Mouse (Mus musculus) brain, adult 10 weeks (tissue): ENCODE data around the gene 4921517D22Rik. TPM values are rescaled to one million over a fixed set of nuclear protein-coding genes. Genes with fewer than 3 reads are reported as not detected.

Experiments used
- polyA plus RNA-seq: library from polyadenylated mRNA; stranded (reverse); fragments of 350-450 nt; fragmentation: Illumina TruSeq; extraction: RNeasy Lipid Tissue Mini Kit (QIAGEN cat#74804); gene quantifications from one replicate; pipeline ENCODE4 v1.2.3, GENCODE M21; 2015; ENCODE audit warnings: low read depth, low replicate concordance

The 4921517D22Rik gene
- polyA plus RNA-seq = not detected

GRCm38 (mm10) chr13:59694008-59694407 lies at the start of gene 4921517D22Rik:
4921517D22Rik (minus strand) TSS chr13:59694108.

GRCm38 (mm10) chr13:59731652-59732051 lies 37.7 kb upstream of the 4921517D22Rik start, which contains the start of gene Spata31d1d:
Spata31d1d (minus strand) TSS chr13:59731752.

DNA sequence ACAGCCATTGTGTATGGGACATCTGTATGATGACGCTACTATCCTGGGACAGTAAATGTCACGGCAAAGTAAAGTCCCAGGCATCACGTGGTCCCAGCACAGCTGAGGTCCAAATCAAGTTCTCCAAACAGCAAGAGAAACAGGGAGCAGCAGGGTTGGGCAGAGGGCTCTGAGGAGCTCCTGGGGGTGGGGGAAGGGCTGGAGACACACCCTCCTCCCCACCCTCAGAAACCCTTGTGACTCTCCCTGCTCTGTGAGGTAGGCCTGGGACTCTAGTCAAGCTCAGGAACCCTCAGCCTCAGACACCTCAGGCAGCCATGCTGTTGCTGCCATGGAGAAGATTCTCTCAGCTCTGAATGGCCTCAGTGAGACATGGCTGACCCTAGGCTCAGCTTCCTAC lies 18.1 kb upstream of the 4921517D22Rik start, which contains the start of gene Spata31d1b:
Gene Spata31d1b (plus strand): TSS at position 301 of the 400 bp plus-strand sequence.

DNA sequence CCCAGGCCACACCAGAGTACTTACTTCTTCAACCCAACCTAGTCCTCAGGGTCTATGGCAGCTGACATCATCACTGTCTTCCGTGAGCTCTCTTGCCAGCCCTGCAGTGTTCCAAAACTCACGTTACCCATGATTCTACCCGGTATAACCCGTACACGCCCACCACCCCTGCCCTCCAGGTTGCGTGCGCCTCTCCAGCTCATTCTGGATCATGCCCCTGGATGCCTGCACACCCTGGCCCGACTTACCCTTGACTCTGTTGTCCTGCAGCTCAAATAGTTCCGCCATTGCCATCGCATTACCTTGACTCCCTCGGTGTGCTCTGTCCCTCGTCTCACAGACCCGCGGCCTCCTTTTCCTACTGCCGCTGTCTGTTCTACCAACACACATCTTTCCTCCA lies 16.3 kb upstream of the 4921517D22Rik start, which contains the start of gene Spata31d1a:
Gene Spata31d1a (minus strand): TSS at position 101 of the 400 bp plus-strand sequence.

GRCm38 (mm10) chr13:59675151-59676011 lies 18.5 kb downstream of the 4921517D22Rik start, which contains the start of gene Golm1:
Golm1 (minus strand) TSS chr13:59675811.

Other genes starting within 250 kb of the 4921517D22Rik start
- 164 TPM for gene Agtpbp1, start 108.9 kb downstream of the 4921517D22Rik start, polyA plus RNA-seq
- 56.5 TPM for gene Naa35, start 108.8 kb downstream of the 4921517D22Rik start, polyA plus RNA-seq
- gene Golm1, start 18.3 kb downstream of the 4921517D22Rik start, polyA plus RNA-seq = 20.0 TPM
- gene Spata31d1a, start 16.2 kb upstream of the 4921517D22Rik start, polyA plus RNA-seq = not detected
- not detected for gene Spata31d1b, start 18.2 kb upstream of the 4921517D22Rik start, polyA plus RNA-seq
- gene Spata31d1d, start 37.6 kb upstream of the 4921517D22Rik start, polyA plus RNA-seq = 0.10 TPM
- gene 1700014D04Rik, start 52.6 kb upstream of the 4921517D22Rik start, polyA plus RNA-seq = 0.73 TPM
- gene Isca1, start 75.7 kb upstream of the 4921517D22Rik start, polyA plus RNA-seq = 237 TPM
- gene Gm49354, start 88.1 kb upstream of the 4921517D22Rik start, polyA plus RNA-seq = not detected
- gene Tut7, start 129.0 kb upstream of the 4921517D22Rik start, polyA plus RNA-seq = 42.0 TPM